In genomic region chr8:120887254-120887653, GRCm38 (mm10) we compare ENCODE assay signal across 11 mouse cellular contexts.
DNase-seq lines count a peak whose midpoint lies in the region; ATAC-seq and TF ChIP-seq lines count a peak whose summit lies in the region.
"Had no signal": no experiment of that assay in that cellular context is flagged by ENCODE, and none has a peak within 500 bp of the region (broad histone marks: within the 10 kb centered on the region; RNA-seq: fewer than 3 reads in every experiment).

No protein-coding gene starts in this region.

- ATAC-seq in lung, embryonic 14.5 days (ENCODE audit: insufficient read depth): no peak
- no peak for ATAC-seq in embryonic facial prominence, embryonic 11.5 days (replicated peaks; ENCODE audit: insufficient number of reproducible peaks, low FRiP score, low TSS enrichment, low read depth)
- no peak for ATAC-seq in stomach, postnatal 0 days (ENCODE audit: low FRiP score, low TSS enrichment)

- TF ChIP-seq EP300 in stomach, postnatal 0 days (optimal IDR thresholded peaks at IDR 0.05): no peak

- DNase-seq in lung, embryonic 14.5 days: no peak
- no peak for DNase-seq in lung, postnatal 10 days
- peak; percentile 57 for DNase-seq in ES-E14 (ENCODE audit: low read depth, low spot score)
- peak; percentile 41 for DNase-seq in embryonic facial prominence, embryonic 11.5 days (ENCODE audit: low spot score)
- DNase-seq in stomach, postnatal 0 days (ENCODE audit: low spot score): peak; percentile 63
- no peak for DNase-seq in cerebellum, adult 9-10 months
- DNase-seq in embryo, embryonic 11 days: no peak
- DNase-seq: gastrocnemius, postnatal 36 days had no signal

- peak overlapping the region; percentile 36 for H3K4me2 ChIP-seq in lung, embryonic 14.5 days
- no peak overlapping the region for H3K4me2 ChIP-seq in embryonic facial prominence, embryonic 11.5 days (ENCODE audit: low read depth, low read length)
- H3K4me2 ChIP-seq in stomach, postnatal 0 days (replicated peaks; ENCODE audit: low read depth): no peak overlapping the region
- H3K4me2 ChIP-seq: embryonic facial prominence, embryonic 13.5 days; hindbrain, embryonic 14.5 days; limb, embryonic 13.5 days had no signal

- H3K36me3 ChIP-seq in lung, embryonic 14.5 days (ENCODE audit: insufficient read depth): no peaks in the 10 kb centered on the region
- no peaks in the 10 kb centered on the region for H3K36me3 ChIP-seq in ES-E14 (ENCODE audit: control insufficient read depth, insufficient read depth, low read length, poor library complexity, severe bottlenecking)
- no peaks in the 10 kb centered on the region for H3K36me3 ChIP-seq in embryonic facial prominence, embryonic 11.5 days (replicated peaks; ENCODE audit: control insufficient read depth, insufficient read depth, low read depth, low read length)
- H3K36me3 ChIP-seq in stomach, postnatal 0 days (ENCODE audit: control insufficient read depth, insufficient read depth, low read length): no peaks in the 10 kb centered on the region
- H3K36me3 ChIP-seq: embryonic facial prominence, embryonic 13.5 days; limb, embryonic 13.5 days had no signal

- H3K27ac ChIP-seq in lung, embryonic 14.5 days (ENCODE audit: low read depth): peak overlapping the region; percentile 24; the same call in 1 of the 2 replicates
- no peak overlapping the region for H3K27ac ChIP-seq in ES-E14 (ENCODE audit: insufficient read depth, low read depth, low read length, poor library complexity, severe bottlenecking)
- no peak overlapping the region for H3K27ac ChIP-seq in embryonic facial prominence, embryonic 11.5 days (replicated peaks; ENCODE audit: low read depth, low read length)
- no peak overlapping the region for H3K27ac ChIP-seq in stomach, postnatal 0 days (replicated peaks)
- H3K27ac ChIP-seq: embryonic facial prominence, embryonic 13.5 days; hindbrain, embryonic 14.5 days; limb, embryonic 13.5 days had no signal

- in situ Hi-C loops in ES-E14 (cut with MboI; ENCODE audit: low sequenced_read_pairs in 2 of 2, unreplicated experiment in 2 of 2): no loop called here

- H3K27me3 ChIP-seq in lung, embryonic 14.5 days (ENCODE audit: insufficient read depth, low read length): peaks cover 71% of the 10 kb centered on the region
- H3K27me3 ChIP-seq in embryonic facial prominence, embryonic 11.5 days (ENCODE audit: control insufficient read depth, insufficient read depth, low read length): peaks cover 68% of the 10 kb centered on the region
- H3K27me3 ChIP-seq in stomach, postnatal 0 days (ENCODE audit: control insufficient read depth, insufficient read depth, low read length): no peaks in the 10 kb centered on the region; the same call in 1 of the 2 replicates

- H3K4me3 ChIP-seq in lung, embryonic 14.5 days (ENCODE audit: low read depth, low read length): no peak overlapping the region
- no peak overlapping the region for H3K4me3 ChIP-seq in ES-E14 (ENCODE audit: insufficient read depth in 1 of 2, low read depth in 1 of 2, low read length in 2 of 2, poor library complexity in 1 of 2, severe bottlenecking in 1 of 2)
- no peak overlapping the region for H3K4me3 ChIP-seq in embryonic facial prominence, embryonic 11.5 days (ENCODE audit: low read depth, low read length)
- H3K4me3 ChIP-seq in stomach, postnatal 0 days (ENCODE audit: low read depth, low read length): no peak overlapping the region
- H3K4me3 ChIP-seq: embryonic facial prominence, embryonic 13.5 days; limb, embryonic 13.5 days had no signal

- H3K9ac ChIP-seq in lung, embryonic 14.5 days: no peak overlapping the region
- H3K9ac ChIP-seq in ES-E14 (ENCODE audit: insufficient read depth, low read depth, low read length, poor library complexity, severe bottlenecking): no peak overlapping the region
- H3K9ac ChIP-seq in embryonic facial prominence, embryonic 11.5 days (replicated peaks; ENCODE audit: low read length): no peak overlapping the region
- H3K9ac ChIP-seq in stomach, postnatal 0 days (ENCODE audit: low read length): no peak overlapping the region
- H3K9ac ChIP-seq: embryonic facial prominence, embryonic 13.5 days; hindbrain, embryonic 14.5 days; limb, embryonic 13.5 days had no signal

- peak; percentile 69 for TF ChIP-seq CTCF in lung, embryonic 14.5 days (IDR thresholded peaks at IDR 0.05; ENCODE audit: low read depth)
- peak; percentile 74 for TF ChIP-seq CTCF in stomach, postnatal 0 days (IDR thresholded peaks at IDR 0.05; ENCODE audit: low read depth)

- peaks cover 13% of the 10 kb centered on the region for H3K4me1 ChIP-seq in lung, embryonic 14.5 days (ENCODE audit: insufficient read depth)
- H3K4me1 ChIP-seq in ES-E14 (ENCODE audit: control insufficient read depth in 2 of 2, insufficient read depth in 2 of 2, low read length in 2 of 2, poor library complexity in 1 of 2): peaks cover 0 to 2% of the 10 kb centered on the region in 2 experiments; a peak in 1 of 4 replicates
- H3K4me1 ChIP-seq in embryonic facial prominence, embryonic 11.5 days (ENCODE audit: control insufficient read depth, insufficient read depth, low read length): peaks cover 5% of the 10 kb centered on the region
- H3K4me1 ChIP-seq in stomach, postnatal 0 days (replicated peaks; ENCODE audit: control insufficient read depth, insufficient read depth): no peaks in the 10 kb centered on the region

- no peaks in the 10 kb centered on the region for H3K9me3 ChIP-seq in lung, embryonic 14.5 days (ENCODE audit: low read depth, low read length)
- no peaks in the 10 kb centered on the region for H3K9me3 ChIP-seq in ES-E14 (ENCODE audit: control insufficient read depth, insufficient read depth, low read depth, low read length)
- H3K9me3 ChIP-seq in embryonic facial prominence, embryonic 11.5 days (replicated peaks; ENCODE audit: control insufficient read depth, low read length): no peaks in the 10 kb centered on the region
- H3K9me3 ChIP-seq in stomach, postnatal 0 days (ENCODE audit: control insufficient read depth, low read length): no peaks in the 10 kb centered on the region
- H3K9me3 ChIP-seq: embryonic facial prominence, embryonic 13.5 days; limb, embryonic 13.5 days had no signal

- 10% methylated on average over 10 of the region's 10 CpGs for WGBS in lung, embryonic 14.5 days
- 7% methylated on average over 10 of the region's 10 CpGs for WGBS in embryonic facial prominence, embryonic 11.5 days
- WGBS in stomach, postnatal 0 days: 12% methylated on average over 10 of the region's 10 CpGs

TF ChIP-seq in ES-E14, 5 proteins besides CTCF, POLR2A, EP300 and RAD21:
- TF ChIP-seq CHD2 (IDR thresholded peaks at IDR 0.05; ENCODE audit: low read depth, low read length): no peak
- no peak for TF ChIP-seq MAFK (IDR thresholded peaks at IDR 0.05; ENCODE audit: insufficient read depth, low read depth, low read length)
- TF ChIP-seq ZC3H11A (IDR thresholded peaks at IDR 0.05; ENCODE audit: borderline replicate concordance, low read depth, low read length): no peak
- no peak for TF ChIP-seq ZNF384 (IDR thresholded peaks at IDR 0.05; ENCODE audit: low read depth, low read length)
- no peak for TF ChIP-seq HCFC1 (IDR thresholded peaks at IDR 0.05; ENCODE audit: borderline replicate concordance, insufficient read depth, low read length)

Comparison
In these comparisons a context has a peak if more than half of its experiments do, and no peak if none do; other contexts are left out.
1. DNase-seq: peak in ES-E14 (single experiment), embryonic facial prominence, embryonic 11.5 days (single experiment) and stomach, postnatal 0 days (single experiment); none in lung, embryonic 14.5 days (single experiment), lung, postnatal 10 days (single experiment), cerebellum, adult 9-10 months (single experiment) and embryo, embryonic 11 days (single experiment).